Mouse (Mus musculus) myocyte (in vitro differentiated cells): ENCODE data around the gene Hibadh.

Experiments used
- CEBPB ChIP-seq: IDR thresholded peaks from 2 replicates; pipeline ENCODE4 v1.6.1; 2011; ENCODE audit warnings: mild to moderate bottlenecking, moderate library complexity; ENCODE audit not compliant: poor library complexity, insufficient read depth, severe bottlenecking
- E2F4 ChIP-seq: IDR thresholded peaks from one replicate; pipeline ENCODE4 v1.6.1; 2011; ENCODE audit warnings: mild to moderate bottlenecking, control low read depth, moderate library complexity; ENCODE audit not compliant: insufficient read depth
- MAX ChIP-seq: IDR thresholded peaks from one replicate; pipeline ENCODE4 v1.6.1; 2011; ENCODE audit warnings: low read depth, mild to moderate bottlenecking, control low read depth
- MYOD1 ChIP-seq, 3 experiments: IDR thresholded peaks; one replicate each; pipeline ENCODE4 v1.6.1; 2011; ENCODE audit warnings: control low read depth in 2 of 3, low read depth in 2 of 3, mild to moderate bottlenecking in 2 of 3, moderate library complexity in 1 of 3; ENCODE audit not compliant: insufficient read length in 2 of 3, control insufficient read depth in 1 of 3
- MYOG ChIP-seq, 3 experiments: IDR thresholded peaks; one replicate each; pipeline ENCODE4 v1.6.1; 2011; ENCODE audit warnings: control low read depth in 2 of 3, low read depth in 2 of 3, mild to moderate bottlenecking in 2 of 3; ENCODE audit not compliant: insufficient read length in 2 of 3, control insufficient read depth in 1 of 3, insufficient read depth in 1 of 3
- POLR2A ChIP-seq: IDR thresholded peaks from one replicate; pipeline ENCODE4 v1.6.1; 2011; ENCODE audit warnings: low read depth, mild to moderate bottlenecking, control low read depth, moderate library complexity; ENCODE audit not compliant: insufficient read length
- POLR2AphosphoS2 ChIP-seq: IDR thresholded peaks from one replicate; pipeline ENCODE4 v1.6.1; 2011; ENCODE audit warnings: low read depth, control low read depth; ENCODE audit not compliant: insufficient read length
- REST ChIP-seq: IDR thresholded peaks from one replicate; pipeline ENCODE4 v1.6.1; 2011; ENCODE audit warnings: mild to moderate bottlenecking, control low read depth, moderate library complexity; ENCODE audit not compliant: insufficient read depth, insufficient read length
- SRF ChIP-seq: IDR thresholded peaks from one replicate; pipeline ENCODE4 v1.6.1; 2011; ENCODE audit warnings: low read depth; ENCODE audit not compliant: control insufficient read depth, insufficient read length
- TCF12 ChIP-seq: IDR thresholded peaks from one replicate; pipeline ENCODE4 v1.6.1; 2011; ENCODE audit warnings: mild to moderate bottlenecking, control low read depth; ENCODE audit not compliant: poor library complexity, insufficient read depth, severe bottlenecking
- TCF3 ChIP-seq: IDR thresholded peaks from one replicate; pipeline ENCODE4 v1.6.1; 2011; ENCODE audit warnings: low read depth, control low read depth; ENCODE audit not compliant: insufficient read length
- USF1 ChIP-seq: IDR thresholded peaks from one replicate; pipeline ENCODE4 v1.6.1; 2011; ENCODE audit warnings: low read depth, mild to moderate bottlenecking, control low read depth, moderate library complexity

DNA sequence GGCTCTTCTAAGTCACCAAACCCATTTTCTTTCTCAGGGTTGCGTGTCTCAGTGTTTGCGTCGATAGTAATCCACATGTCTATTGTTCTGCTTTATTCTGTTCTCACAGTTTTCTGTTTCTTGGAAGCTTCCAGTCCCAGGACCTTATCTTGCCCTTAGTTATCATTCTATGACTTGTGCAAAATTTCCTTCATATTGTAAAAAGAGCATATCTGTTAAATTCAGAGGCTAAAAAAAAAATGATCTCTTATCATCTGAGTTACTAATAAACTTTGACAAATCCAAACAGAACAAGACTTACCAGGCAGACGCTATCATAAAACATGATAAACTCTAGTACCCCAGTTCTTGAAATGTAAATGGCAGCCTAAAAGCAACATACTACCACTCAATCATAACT lies 11.0 kb downstream of the Hibadh start:
- TF ChIP-seq E2F4 (no peak), POLR2A (no peak), REST (no peak), MAX (no peak), POLR2AphosphoS2 (no peak), CEBPB (no peak), MYOG (IDR thresholded peaks at IDR 0.05; ENCODE audit: control insufficient read depth in 1 of 3, insufficient read depth in 1 of 3, insufficient read length in 2 of 3, low read depth in 2 of 3) (no peak), TCF12 (no peak), SRF (no peak), USF1 (no peak), MYOD1 (IDR thresholded peaks at IDR 0.05; ENCODE audit: control insufficient read depth in 1 of 3, insufficient read length in 2 of 3, low read depth in 2 of 3) (no peak), TCF3 (no peak)
